Mouse (Mus musculus): Measurements from ENCODE around the gene Gmds.

Gmds gene

GRCm38 (mm10) chr13:32338513-32339365, at the start of gene Gmds:
Gmds (minus strand) TSS chr13:32338740.
- DNase-seq (ENCODE audit: low read depth, low spot score), result peak; percentile 61

DNA sequence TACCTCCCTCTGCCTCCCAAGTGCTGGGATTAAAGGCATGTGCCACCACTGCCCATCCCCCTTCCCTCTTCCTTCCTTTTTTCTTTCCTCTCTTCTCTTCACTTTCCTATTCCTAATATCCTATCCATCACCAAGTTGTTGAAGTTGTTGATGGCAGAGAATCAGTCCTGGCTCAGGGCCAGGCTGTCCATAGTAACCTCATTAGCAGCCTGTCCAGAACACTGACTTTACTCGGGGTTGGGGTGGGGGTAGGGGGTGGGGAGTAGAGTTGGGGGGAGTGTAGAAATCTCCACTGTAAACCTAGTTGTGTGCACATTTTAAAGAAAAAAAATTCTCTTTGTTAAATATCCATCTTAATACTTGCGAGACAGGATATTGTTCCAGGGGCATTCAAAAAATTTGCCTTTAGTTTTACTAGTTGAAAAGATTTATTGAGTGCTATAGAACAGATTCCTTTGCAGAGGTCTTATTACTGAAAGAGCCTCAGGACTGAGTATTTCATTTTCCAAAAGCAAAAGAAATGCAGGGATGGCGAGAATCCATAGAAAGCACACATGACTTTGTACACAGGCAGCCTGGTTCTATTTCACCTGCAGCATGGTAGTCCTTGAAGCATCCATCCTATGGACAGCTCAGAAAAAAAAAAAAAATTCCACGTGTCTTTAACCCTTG, 47.0 kb upstream of the Gmds start:
- DNase-seq (ENCODE audit: low read depth, low spot score), result no peak

DNA sequence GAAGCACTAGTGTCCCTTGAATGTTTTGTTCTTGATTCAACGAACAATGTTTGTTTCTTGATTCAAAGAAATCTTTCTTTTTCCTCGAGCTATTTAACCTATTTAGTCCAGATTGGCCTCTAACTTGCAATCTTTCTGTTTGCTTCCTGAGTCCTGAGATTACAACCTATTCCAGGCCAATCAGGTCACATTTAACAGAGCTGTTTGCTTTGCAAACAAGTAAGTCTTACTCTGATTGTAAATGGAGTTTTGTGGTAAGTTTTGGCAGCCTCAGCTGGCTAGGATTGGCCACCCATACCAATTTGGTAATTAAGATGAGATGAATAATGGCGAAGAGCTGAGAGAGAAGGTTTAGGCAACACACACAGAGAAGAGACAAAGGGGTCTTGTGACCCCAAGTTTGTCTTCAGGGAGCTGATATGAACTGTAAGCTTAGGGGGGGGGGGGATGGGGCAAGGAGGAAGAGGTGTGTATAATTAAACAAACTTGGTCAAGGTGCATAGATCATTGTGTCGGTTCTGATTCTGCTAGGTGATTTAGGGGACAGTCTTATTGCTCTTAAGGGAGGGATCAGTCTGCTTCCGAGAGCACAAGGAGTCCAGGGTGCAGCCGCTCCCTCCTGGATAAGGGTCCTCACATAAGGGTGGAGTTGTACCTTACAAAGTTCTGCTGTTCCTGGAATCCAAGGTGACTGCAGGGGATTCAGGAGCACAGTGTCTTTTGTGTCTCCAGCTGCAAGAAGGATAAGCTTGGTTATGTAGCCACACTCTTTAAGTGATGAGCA, 43.9 kb upstream of the Gmds start:
- no peak for DNase-seq (ENCODE audit: low read depth, low spot score)

GRCm38 (mm10) chr13:32378634-32379033, 40.1 kb upstream of the Gmds start:
- DNase-seq (ENCODE audit: low read depth, low spot score), result no peak

DNA sequence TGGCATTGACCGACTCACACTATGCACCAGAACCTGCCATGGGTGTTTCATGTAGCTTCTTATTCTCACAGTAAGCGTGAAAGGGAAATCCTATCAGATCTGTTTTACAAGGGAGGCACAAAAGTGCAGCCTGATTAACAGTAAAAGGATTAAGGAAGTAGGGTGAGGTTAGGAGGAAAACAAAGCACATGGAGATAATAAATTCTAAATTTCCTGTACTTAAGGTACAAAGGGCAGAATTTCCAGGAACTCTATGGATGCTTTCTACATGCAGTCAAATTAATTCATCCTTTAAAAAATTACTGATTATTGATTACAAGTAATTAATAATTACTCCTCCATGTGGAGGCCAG, 34.0 kb upstream of the Gmds start:
- no peak for DNase-seq (ENCODE audit: low read depth, low spot score)

GRCm38 (mm10) chr13:32371874-32372530, 33.5 kb upstream of the Gmds start:
- DNase-seq (ENCODE audit: low read depth, low spot score), result no peak

DNA sequence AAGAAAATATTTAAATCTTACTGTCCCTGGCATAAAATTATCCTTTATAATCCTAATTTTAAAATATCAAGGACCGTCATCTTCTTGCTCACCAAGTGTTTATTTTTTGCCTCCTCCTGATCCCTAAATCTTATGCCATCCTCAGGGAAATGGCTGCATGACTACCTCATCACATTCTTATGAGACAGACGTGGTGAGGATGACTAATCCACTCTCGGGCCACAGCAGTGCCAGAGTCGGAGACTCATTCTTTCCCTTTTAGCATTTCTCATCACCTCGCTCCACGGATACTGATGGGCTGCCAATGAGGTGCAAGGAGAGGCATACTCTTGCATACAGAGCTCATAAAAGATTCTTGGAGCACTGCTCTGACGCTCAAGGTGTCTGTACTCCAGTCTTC, 32.2 kb upstream of the Gmds start:
- no peak for DNase-seq (ENCODE audit: low read depth, low spot score)

DNA sequence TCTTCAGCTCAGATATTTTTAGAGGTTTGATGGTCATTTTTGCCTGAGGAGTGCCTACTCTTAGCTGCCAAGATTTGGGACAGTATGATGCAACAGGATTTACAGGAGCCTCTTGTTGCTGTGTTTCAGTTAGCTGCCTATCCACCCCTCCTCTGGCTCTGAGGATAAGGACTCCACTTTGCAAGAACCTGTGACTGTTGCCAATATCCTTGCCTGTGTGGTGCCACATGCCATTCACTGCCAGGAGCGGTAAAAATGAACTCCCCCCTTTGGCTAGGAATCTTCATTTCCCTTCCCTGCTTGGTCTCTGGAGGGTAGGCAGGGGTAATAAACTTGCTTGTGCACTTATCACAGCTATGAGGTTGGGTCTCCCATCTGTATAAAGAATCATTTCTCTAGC, 31.6 kb upstream of the Gmds start:
- DNase-seq (ENCODE audit: low read depth, low spot score), result no peak

- peak; percentile 6 for DNase-seq (ENCODE audit: low read depth, low spot score)
These were observed 616 bp downstream of the Gmds start for GRCm38 (mm10) chr13:32337735-32338512.

- DNase-seq (ENCODE audit: low read depth, low spot score), result no peak
These were observed 20.2 kb downstream of the Gmds start for GRCm38 (mm10) chr13:32318309-32318708.

- DNase-seq (ENCODE audit: low read depth, low spot score), result no peak
These were observed 21.2 kb downstream of the Gmds start for GRCm38 (mm10) chr13:32317354-32317753.

DNA sequence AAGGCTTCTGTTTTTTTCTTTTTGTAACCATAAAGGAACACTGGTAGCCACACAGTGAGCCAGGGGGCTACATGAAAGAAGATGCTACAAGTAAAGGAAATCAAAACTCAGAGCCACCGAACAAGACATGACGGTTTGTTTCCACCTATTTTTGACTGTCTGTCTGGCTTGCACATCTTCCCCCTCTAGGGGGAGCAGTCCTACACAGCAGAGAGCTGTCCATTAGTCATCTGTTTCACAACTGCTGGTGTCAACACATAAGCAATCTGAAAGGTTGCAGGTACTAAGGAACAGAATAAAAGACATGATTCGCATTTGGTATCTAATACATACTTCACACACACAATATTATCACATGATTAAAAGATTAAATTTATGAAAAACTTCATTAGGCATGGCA, 25.9 kb downstream of the Gmds start:
- no peak for DNase-seq (ENCODE audit: low read depth, low spot score)

DNA sequence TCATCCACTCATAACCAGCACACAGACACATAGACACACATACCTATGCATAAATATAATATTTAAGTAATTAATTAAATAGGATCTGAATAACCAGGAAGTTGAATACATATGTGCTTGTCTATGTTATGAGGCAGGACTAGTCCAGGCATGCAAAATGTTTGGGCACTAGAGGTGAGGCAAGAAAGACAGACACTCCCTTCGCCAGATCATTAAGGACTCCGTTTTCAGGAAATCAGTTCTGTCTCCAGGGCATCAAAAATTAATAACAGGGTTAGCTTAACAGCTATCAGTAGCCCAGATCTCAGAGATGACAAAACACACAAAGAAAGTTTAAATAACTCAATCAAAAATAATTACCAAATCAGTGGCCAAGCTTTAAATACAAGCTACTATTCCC, 27.1 kb downstream of the Gmds start:
- no peak for DNase-seq (ENCODE audit: low read depth, low spot score)

DNA sequence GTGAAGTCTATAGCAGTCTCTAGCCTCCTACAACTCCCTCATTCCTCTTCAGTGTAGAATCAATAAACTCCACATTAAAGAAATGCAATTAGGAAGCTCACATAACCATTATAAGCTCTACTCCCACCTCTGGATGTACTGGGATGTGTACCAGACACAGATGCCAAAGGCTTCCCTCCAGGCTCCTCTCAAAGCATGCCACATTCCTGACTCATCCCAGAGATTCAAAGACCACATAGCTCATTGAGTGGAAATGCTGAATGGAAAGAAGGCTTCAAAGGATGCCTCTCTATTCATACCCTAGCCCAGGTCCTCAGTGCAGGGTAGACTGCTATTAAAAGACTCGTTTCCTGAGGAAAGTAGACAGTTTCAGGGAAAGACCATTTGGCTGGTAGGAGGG, 40.1 kb downstream of the Gmds start:
- DNase-seq (ENCODE audit: low read depth, low spot score), result no peak

- DNase-seq (ENCODE audit: low read depth, low spot score), result no peak
These were observed 41.1 kb downstream of the Gmds start for GRCm38 (mm10) chr13:32297398-32297797.

GRCm38 (mm10) chr13:32294416-32295195, 43.9 kb downstream of the Gmds start:
- no peak for DNase-seq (ENCODE audit: low read depth, low spot score)

- DNase-seq (ENCODE audit: low read depth, low spot score), result no peak
These were observed 65.5 kb downstream of the Gmds start for GRCm38 (mm10) chr13:32272937-32273496.

- DNase-seq (ENCODE audit: low read depth, low spot score), result no peak
These were observed 68.8 kb downstream of the Gmds start for GRCm38 (mm10) chr13:32269757-32270156.

GRCm38 (mm10) chr13:32269261-32269660, 69.3 kb downstream of the Gmds start:
- no peak for DNase-seq (ENCODE audit: low read depth, low spot score)

DNA sequence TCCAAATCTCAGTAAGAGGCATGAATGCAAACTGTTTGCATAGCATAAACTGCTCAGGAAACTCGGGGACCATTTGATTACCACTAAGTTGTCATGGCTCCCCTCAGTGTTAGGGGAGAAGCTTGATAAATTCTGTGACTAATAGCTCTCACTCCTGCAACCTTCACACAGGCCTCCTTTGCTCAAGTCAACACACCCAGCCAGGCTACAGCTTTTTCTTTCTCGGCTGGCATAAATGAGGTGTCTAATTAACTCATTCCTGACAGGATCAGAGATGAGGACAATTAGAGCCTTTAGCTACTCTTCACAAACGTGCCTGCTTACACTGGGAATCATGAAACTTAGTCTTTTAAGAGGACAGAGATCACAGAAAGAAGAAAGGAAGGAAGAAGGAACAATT, 70.3 kb downstream of the Gmds start:
- DNase-seq (ENCODE audit: low read depth, low spot score), result no peak
